ENCODE assay signal across 8 mouse cellular contexts in the genomic region with DNA sequence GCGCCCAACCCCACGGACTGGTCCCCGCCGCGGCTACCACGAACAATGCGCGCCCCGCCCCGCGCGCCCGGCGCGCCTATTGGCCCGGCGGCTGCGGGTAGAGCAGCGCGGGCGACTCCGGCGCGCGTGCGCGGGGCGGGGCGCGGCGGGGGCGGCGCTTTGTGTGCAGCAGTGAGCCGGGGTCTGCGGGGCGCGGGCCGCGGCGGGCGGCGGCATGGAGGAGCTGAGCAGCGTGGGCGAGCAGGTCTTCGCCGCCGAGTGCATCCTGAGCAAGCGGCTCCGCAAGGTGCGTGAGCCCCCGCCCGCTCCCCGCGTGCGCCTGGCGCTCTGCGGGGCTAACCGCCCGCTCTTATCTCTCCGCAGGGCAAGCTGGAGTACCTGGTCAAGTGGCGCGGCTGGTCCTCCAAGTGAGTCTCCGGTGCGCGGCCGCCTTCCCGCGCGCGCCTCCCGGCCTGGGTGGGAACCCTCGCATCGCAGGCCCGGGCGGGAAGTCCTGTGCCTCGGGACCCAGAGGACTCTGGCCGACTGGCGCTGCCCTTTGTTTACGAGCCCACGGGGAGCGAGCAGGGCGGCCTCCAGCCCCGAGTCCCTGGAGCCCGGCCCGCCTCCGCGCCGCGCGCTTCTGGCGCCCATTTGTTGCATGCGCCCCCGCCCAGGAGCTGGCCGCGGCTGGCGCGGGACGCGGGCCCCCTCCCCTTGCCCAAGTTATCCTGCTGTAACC. TPM values are rescaled to one million over a fixed set of nuclear protein-coding genes. Genes with fewer than 3 reads are reported as not detected.
DNase-seq lines count a peak whose midpoint lies in the region; ATAC-seq and TF ChIP-seq lines count a peak whose summit lies in the region.

A gene (plus strand): TSS at position 68 of the 721 bp plus-strand sequence.

- H3K27me3 ChIP-seq in forebrain, embryonic 15.5 days = peaks cover 10% of the 10 kb centered on the region; the same call in 1 of the 2 replicates
- peaks cover 12% of the 10 kb centered on the region for H3K27me3 ChIP-seq in neural tube, embryonic 15.5 days (replicated peaks)
- no peaks in the 10 kb centered on the region; the same call in 1 of the 2 replicates for H3K27me3 ChIP-seq in thymus, adult 2 months (ENCODE audit: control insufficient read depth, insufficient read depth, low read length)

- no peaks in the 10 kb centered on the region for H3K9me3 ChIP-seq in forebrain, embryonic 15.5 days
- no peaks in the 10 kb centered on the region for H3K9me3 ChIP-seq in neural tube, embryonic 15.5 days (replicated peaks)

- peak within 1 kb of the TSS; percentile 86 for H3K27ac ChIP-seq in forebrain, embryonic 15.5 days (replicated peaks)
- peak within 1 kb of the TSS; percentile 85 for H3K27ac ChIP-seq in neural tube, embryonic 15.5 days (replicated peaks)
- no peak within 1 kb of the TSS for H3K27ac ChIP-seq in thymus, adult 2 months (ENCODE audit: control insufficient read depth, insufficient read depth, low read length)

- H3K36me3 ChIP-seq in forebrain, embryonic 15.5 days = peaks cover 17% of the 10 kb centered on the region
- peaks cover 17% of the 10 kb centered on the region for H3K36me3 ChIP-seq in neural tube, embryonic 15.5 days
- H3K36me3 ChIP-seq in thymus, adult 2 months (ENCODE audit: control insufficient read depth, insufficient read depth, low read length) = peaks cover 1% of the 10 kb centered on the region

- DNase-seq in ES-CJ7 (ENCODE audit: low read depth, low spot score) = peak; percentile 83
- DNase-seq in heart, postnatal 25 days (ENCODE audit: low spot score) = peak; percentile 78
- peak; percentile 66 to 83 for DNase-seq in layer of hippocampus, adult 18-20 months (ENCODE audit: low spot score in 2 of 2)
- DNase-seq in lung, adult 2 months = peak; percentile 81
- peak; percentile 90 for DNase-seq in thymus, adult 2 months

- H3K4me2 ChIP-seq in forebrain, embryonic 15.5 days (replicated peaks) = peak within 1 kb of the TSS; percentile 78
- peak within 1 kb of the TSS; percentile 93 for H3K4me2 ChIP-seq in neural tube, embryonic 15.5 days

- WGBS in forebrain, embryonic 15.5 days = under 1% methylated on average over 73 of the region's 99 CpGs
- WGBS in lung, adult 2 months = under 1% methylated on average over 96 of the region's 99 CpGs
- WGBS in neural tube, embryonic 15.5 days = under 1% methylated on average over 97 of the region's 99 CpGs
- WGBS in thymus, adult 2 months = under 1% methylated on average over 99 of the region's 99 CpGs

- TF ChIP-seq POLR2A in lung, adult 2 months (IDR thresholded peaks at IDR 0.05; ENCODE audit: borderline replicate concordance, extremely low read depth, low read depth, low read length) = peak; percentile 40; the same call in 1 of the 2 replicates
- peak; percentile 62 for TF ChIP-seq POLR2A in thymus, adult 2 months (IDR thresholded peaks at IDR 0.05; ENCODE audit: control insufficient read depth, extremely low read depth, insufficient read depth, low read length, poor library complexity)

- no peak for TF ChIP-seq CTCF in lung, adult 2 months (IDR thresholded peaks at IDR 0.05; ENCODE audit: insufficient read depth, low read length)
- no peak; the same call in 1 of the 2 replicates for TF ChIP-seq CTCF in thymus, adult 2 months (IDR thresholded peaks at IDR 0.05; ENCODE audit: borderline replicate concordance, control insufficient read depth, extremely low read depth, insufficient read depth, low read length, poor library complexity)

- peak; percentile 85; the same call in 1 of the 2 replicates for ATAC-seq in cerebellum, adult (ENCODE audit: insufficient number of reproducible peaks, low FRiP score, low TSS enrichment)
- ATAC-seq in forebrain, embryonic 15.5 days (replicated peaks) = peak; percentile 95
- ATAC-seq in neural tube, embryonic 15.5 days (ENCODE audit: low FRiP score) = peak; percentile 95

- intact Hi-C loops in heart, postnatal 25 days (cut with DNase I) = no loop called here

- H3K9ac ChIP-seq in forebrain, embryonic 15.5 days (replicated peaks) = peak within 1 kb of the TSS; percentile 93
- peak within 1 kb of the TSS; percentile 91 for H3K9ac ChIP-seq in neural tube, embryonic 15.5 days (replicated peaks)

- peak within 1 kb of the TSS; percentile 84 for H3K4me3 ChIP-seq in forebrain, embryonic 15.5 days
- H3K4me3 ChIP-seq in lung, adult 2 months (replicated peaks; ENCODE audit: extremely low read depth, low read depth, low read length) = peak within 1 kb of the TSS; percentile 92
- peak within 1 kb of the TSS; percentile 94 for H3K4me3 ChIP-seq in neural tube, embryonic 15.5 days (replicated peaks)
- H3K4me3 ChIP-seq in thymus, adult 2 months (ENCODE audit: control insufficient read depth, insufficient read depth, low read length) = peak within 1 kb of the TSS; percentile 95

- H3K4me1 ChIP-seq in forebrain, embryonic 15.5 days = peaks cover 49% of the 10 kb centered on the region
- no peaks in the 10 kb centered on the region; the same call in 1 of the 2 replicates for H3K4me1 ChIP-seq in lung, adult 2 months (ENCODE audit: control insufficient read depth, insufficient read depth, low read length)
- H3K4me1 ChIP-seq in neural tube, embryonic 15.5 days = peaks cover 44% of the 10 kb centered on the region
- H3K4me1 ChIP-seq in thymus, adult 2 months (replicated peaks; ENCODE audit: control insufficient read depth, insufficient read depth, low read length) = peaks cover 19% of the 10 kb centered on the region

RNA-seq across cellular contexts. Expression of the gene that starts here (rescaled TPM):
- polyA plus RNA-seq in forebrain, embryonic 15.5 days (2015; fragmentation: Nextera tagmentation; extraction: Ambion mirVana) = 30.4 and 31.8 TPM in 2 replicates
- 1 to 10 TPM; 3.8 to 3.9 TPM for total RNA-seq in heart, postnatal 25 days (2021)
- total RNA-seq in layer of hippocampus, adult 18-20 months (2021) = 1 to 10 TPM; 2.5 to 2.9 TPM
- polyA plus RNA-seq in lung, adult 2 months (2012; rRNA removed) = 2.9 and 4.4 TPM in 2 replicates
- 8.3 and 13.3 TPM in 2 replicates for polyA plus RNA-seq in neural tube, embryonic 15.5 days (2015; fragmentation: Nextera tagmentation; extraction: Ambion mirVana)
- polyA plus RNA-seq in thymus, adult 2 months (2012; rRNA removed) = 20.6 and 22.5 TPM in 2 replicates
